Mouse (Mus musculus): ENCODE measurements around the gene Sesn3. TPM values are rescaled to one million over a fixed set of nuclear protein-coding genes. Genes with fewer than 3 reads are reported as not detected.

Sesn3 gene
- polyA plus RNA-seq, 1 experiment from 2014 or later = 18.5 TPM

GRCm38 (mm10) chr9:14268578-14268977 lies 6.3 kb upstream of the Sesn3 start:
- no peaks in the 10 kb centered on the region for H3K36me3 ChIP-seq (ENCODE audit: control insufficient read depth, insufficient read depth, low read length)
- no peaks in the 10 kb centered on the region for H3K4me1 ChIP-seq (ENCODE audit: control insufficient read depth in 2 of 2, insufficient read depth in 2 of 2, low read length in 2 of 2)
- peaks cover 3% of the 10 kb centered on the region; the same call in 1 of the 2 replicates for H3K9me3 ChIP-seq (ENCODE audit: control insufficient read depth, low read length)
- no peak overlapping the region for H3K27ac ChIP-seq (replicated peaks in 1 of 2; ENCODE audit: control insufficient read depth in 1 of 2, insufficient read depth in 1 of 2, low read depth in 2 of 2, low read length in 2 of 2)
- ATAC-seq (ENCODE audit: insufficient number of reproducible peaks, insufficient read depth, low FRiP score, low read depth) = no peak
- no peaks in the 10 kb centered on the region for H3K27me3 ChIP-seq (ENCODE audit: control insufficient read depth, insufficient read depth, low read length)
- no peak overlapping the region for H3K9ac ChIP-seq (ENCODE audit: low read length)
- H3K4me2 ChIP-seq (ENCODE audit: low read length) = no peak overlapping the region
- WGBS = 70% methylated on average over 2 of the region's 2 CpGs
- no peak overlapping the region for H3K4me3 ChIP-seq (ENCODE audit: control insufficient read depth in 1 of 2, insufficient read depth in 1 of 2, low read depth in 1 of 2, low read length in 2 of 2)

GRCm38 (mm10) chr9:14272921-14273320 lies 1.9 kb upstream of the Sesn3 start:
- H3K4me1 ChIP-seq (ENCODE audit: control insufficient read depth in 2 of 2, insufficient read depth in 2 of 2, low read length in 2 of 2) = peaks cover 2 to 5% of the 10 kb centered on the region in 2 experiments; a peak in 3 of 4 replicates
- no peaks in the 10 kb centered on the region for H3K36me3 ChIP-seq (ENCODE audit: control insufficient read depth, insufficient read depth, low read length)

GRCm38 (mm10) chr9:14274586-14274985 lies 281 bp upstream of the Sesn3 start:
- Histone ChIP-seq H3K4me2 (ENCODE audit: low read length) (peak overlapping the region; percentile 81), H3K9me3 (ENCODE audit: control insufficient read depth, low read length) (no peaks in the 10 kb centered on the region), H3K27ac (replicated peaks in 1 of 2; ENCODE audit: control insufficient read depth in 1 of 2, insufficient read depth in 1 of 2, low read depth in 2 of 2, low read length in 2 of 2) (peak overlapping the region; percentile 93 to 96), H3K36me3 (ENCODE audit: control insufficient read depth, insufficient read depth, low read length) (no peaks in the 10 kb centered on the region), H3K4me1 (ENCODE audit: control insufficient read depth in 2 of 2, insufficient read depth in 2 of 2, low read length in 2 of 2) (peaks cover 2 to 5% of the 10 kb centered on the region in 2 experiments; a peak in 3 of 4 replicates), H3K4me3 (ENCODE audit: control insufficient read depth in 1 of 2, insufficient read depth in 1 of 2, low read depth in 1 of 2, low read length in 2 of 2) (peak overlapping the region; percentile 24 to 94), H3K9ac (ENCODE audit: low read length) (peak overlapping the region; percentile 68), H3K27me3 (ENCODE audit: control insufficient read depth, insufficient read depth, low read length) (no peaks in the 10 kb centered on the region)
- WGBS = 35% methylated on average over 5 of the region's 5 CpGs
- no peak for ATAC-seq (ENCODE audit: insufficient number of reproducible peaks, insufficient read depth, low FRiP score, low read depth)

More at GRCm38 (mm10) chr9:14272921-14273320, 1.9 kb upstream of the Sesn3 start:
- ATAC-seq (ENCODE audit: insufficient number of reproducible peaks, insufficient read depth, low FRiP score, low read depth) = no peak
- H3K4me3 ChIP-seq (ENCODE audit: control insufficient read depth in 1 of 2, insufficient read depth in 1 of 2, low read depth in 1 of 2, low read length in 2 of 2) = no peak overlapping the region
- WGBS = 73% methylated on average over 1 of the region's 1 CpGs
- no peaks in the 10 kb centered on the region for H3K9me3 ChIP-seq (ENCODE audit: control insufficient read depth, low read length)
- H3K27me3 ChIP-seq (ENCODE audit: control insufficient read depth, insufficient read depth, low read length) = no peaks in the 10 kb centered on the region
- H3K9ac ChIP-seq (ENCODE audit: low read length) = no peak overlapping the region
- H3K27ac ChIP-seq (replicated peaks in 1 of 2; ENCODE audit: control insufficient read depth in 1 of 2, insufficient read depth in 1 of 2, low read depth in 2 of 2, low read length in 2 of 2) = no peak overlapping the region
- no peak overlapping the region for H3K4me2 ChIP-seq (ENCODE audit: low read length)

- ATAC-seq (ENCODE audit: insufficient number of reproducible peaks, insufficient read depth, low FRiP score, low read depth) = peak; percentile 99
- under 1% methylated on average over 35 of the region's 54 CpGs for WGBS
- Histone ChIP-seq H3K4me1 (ENCODE audit: control insufficient read depth in 2 of 2, insufficient read depth in 2 of 2, low read length in 2 of 2) (peaks cover 2 to 5% of the 10 kb centered on the region in 2 experiments; a peak in 3 of 4 replicates), H3K9me3 (ENCODE audit: control insufficient read depth, low read length) (no peaks in the 10 kb centered on the region), H3K4me3 (ENCODE audit: control insufficient read depth in 1 of 2, insufficient read depth in 1 of 2, low read depth in 1 of 2, low read length in 2 of 2) (peak overlapping the region; percentile 84 to 94), H3K27ac (replicated peaks in 1 of 2; ENCODE audit: control insufficient read depth in 1 of 2, insufficient read depth in 1 of 2, low read depth in 2 of 2, low read length in 2 of 2) (peak overlapping the region; percentile 96 to 97), H3K9ac (ENCODE audit: low read length) (peak overlapping the region; percentile 91), H3K4me2 (ENCODE audit: low read length) (peak overlapping the region; percentile 88), H3K36me3 (ENCODE audit: control insufficient read depth, insufficient read depth, low read length) (no peaks in the 10 kb centered on the region), H3K27me3 (ENCODE audit: control insufficient read depth, insufficient read depth, low read length) (no peaks in the 10 kb centered on the region)
Observed at GRCm38 (mm10) chr9:14275792-14276480, 1.1 kb downstream of the Sesn3 start.

GRCm38 (mm10) chr9:14276481-14277287 lies 1.8 kb downstream of the Sesn3 start:
- H3K9me3 ChIP-seq (ENCODE audit: control insufficient read depth, low read length) = no peaks in the 10 kb centered on the region
- ATAC-seq (ENCODE audit: insufficient number of reproducible peaks, insufficient read depth, low FRiP score, low read depth) = peak; percentile 32

GRCm38 (mm10) chr9:14277365-14277991 lies 2.6 kb downstream of the Sesn3 start:
- Histone ChIP-seq H3K9ac (ENCODE audit: low read length) (peak overlapping the region; percentile 91), H3K4me2 (ENCODE audit: low read length) (peak overlapping the region; percentile 88), H3K27me3 (ENCODE audit: control insufficient read depth, insufficient read depth, low read length) (no peaks in the 10 kb centered on the region), H3K4me1 (ENCODE audit: control insufficient read depth in 2 of 2, insufficient read depth in 2 of 2, low read length in 2 of 2) (peaks cover 2 to 8% of the 10 kb centered on the region in 2 experiments; a peak in 3 of 4 replicates), H3K9me3 (ENCODE audit: control insufficient read depth, low read length) (no peaks in the 10 kb centered on the region), H3K27ac (replicated peaks in 1 of 2; ENCODE audit: control insufficient read depth in 1 of 2, insufficient read depth in 1 of 2, low read depth in 2 of 2, low read length in 2 of 2) (peak overlapping the region; percentile 43 to 97; a peak in 2 of 4 replicates), H3K4me3 (ENCODE audit: control insufficient read depth in 1 of 2, insufficient read depth in 1 of 2, low read depth in 1 of 2, low read length in 2 of 2) (peak overlapping the region; percentile 84 to 94), H3K36me3 (ENCODE audit: control insufficient read depth, insufficient read depth, low read length) (no peaks in the 10 kb centered on the region)
- ATAC-seq (ENCODE audit: insufficient number of reproducible peaks, insufficient read depth, low FRiP score, low read depth) = no peak
- 2% methylated on average over 7 of the region's 7 CpGs for whole genome bisulfite sequencing

More at GRCm38 (mm10) chr9:14276481-14277287, 1.8 kb downstream of the Sesn3 start:
- H3K36me3 ChIP-seq (ENCODE audit: control insufficient read depth, insufficient read depth, low read length) = no peaks in the 10 kb centered on the region
- peak overlapping the region; percentile 88 for H3K4me2 ChIP-seq (ENCODE audit: low read length)
- no peaks in the 10 kb centered on the region for H3K27me3 ChIP-seq (ENCODE audit: control insufficient read depth, insufficient read depth, low read length)
- WGBS = under 1% methylated on average over 55 of the region's 61 CpGs
- peak overlapping the region; percentile 91 for H3K9ac ChIP-seq (ENCODE audit: low read length)
- H3K4me3 ChIP-seq (ENCODE audit: control insufficient read depth in 1 of 2, insufficient read depth in 1 of 2, low read depth in 1 of 2, low read length in 2 of 2) = peak overlapping the region; percentile 84 to 94
- peak overlapping the region; percentile 91 to 97 for H3K27ac ChIP-seq (replicated peaks in 1 of 2; ENCODE audit: control insufficient read depth in 1 of 2, insufficient read depth in 1 of 2, low read depth in 2 of 2, low read length in 2 of 2)
- peaks cover 2 to 8% of the 10 kb centered on the region in 2 experiments; a peak in 3 of 4 replicates for H3K4me1 ChIP-seq (ENCODE audit: control insufficient read depth in 2 of 2, insufficient read depth in 2 of 2, low read length in 2 of 2)

- no peak overlapping the region for H3K9ac ChIP-seq (ENCODE audit: low read length)
- no peak overlapping the region for H3K27ac ChIP-seq (replicated peaks in 1 of 2; ENCODE audit: control insufficient read depth in 1 of 2, insufficient read depth in 1 of 2, low read depth in 2 of 2, low read length in 2 of 2)
- H3K4me1 ChIP-seq (ENCODE audit: control insufficient read depth in 2 of 2, insufficient read depth in 2 of 2, low read length in 2 of 2) = peaks cover 0 to 11% of the 10 kb centered on the region in 2 experiments; a peak in 2 of 4 replicates
- H3K27me3 ChIP-seq (ENCODE audit: control insufficient read depth, insufficient read depth, low read length) = no peaks in the 10 kb centered on the region
- H3K4me3 ChIP-seq (ENCODE audit: control insufficient read depth in 1 of 2, insufficient read depth in 1 of 2, low read depth in 1 of 2, low read length in 2 of 2) = no peak overlapping the region
- H3K4me2 ChIP-seq (ENCODE audit: low read length) = no peak overlapping the region
- no peaks in the 10 kb centered on the region for H3K9me3 ChIP-seq (ENCODE audit: control insufficient read depth, low read length)
- H3K36me3 ChIP-seq (ENCODE audit: control insufficient read depth, insufficient read depth, low read length) = no peaks in the 10 kb centered on the region
- WGBS = 73% methylated on average over 1 of the region's 1 CpGs
- ATAC-seq (ENCODE audit: insufficient number of reproducible peaks, insufficient read depth, low FRiP score, low read depth) = no peak
Observed at GRCm38 (mm10) chr9:14280696-14281095, 5.8 kb downstream of the Sesn3 start.

Data from heart, embryonic 14.5 days (tissue).